Mouse (Mus musculus) limb, embryonic 13.5 days (tissue): ENCODE results near the gene S100z. TPM values are rescaled to one million over a fixed set of nuclear protein-coding genes. Genes with fewer than 3 reads are reported as not detected.

Source experiments
- ATAC-seq: fragments of 200-750 bp; cut with Nextera tagmentation; 2 replicates; pipeline ENCODE4 v1.8.0; 2017; ENCODE audit warnings: low read depth, moderate number of reproducible peaks, moderate TSS enrichment; ENCODE audit not compliant: low FRiP score
- H3K27ac ChIP-seq: fragments of 300-500 bp; sonication (generic); 2 replicates; pipeline ENCODE4 v1.5.1; 2015; ENCODE audit warnings: inconsistent platforms, mild to moderate bottlenecking, moderate library complexity
- H3K27me3 ChIP-seq: fragments of 300-500 bp; sonication (generic); 2 replicates; pipeline ENCODE4 v1.6.1; 2015; ENCODE audit warnings: mild to moderate bottlenecking, inconsistent platforms
- H3K36me3 ChIP-seq: fragments of 300-500 bp; sonication (generic); 2 replicates; pipeline ENCODE4 v1.6.1; 2015; ENCODE audit warnings: inconsistent platforms, mild to moderate bottlenecking, moderate library complexity
- H3K4me1 ChIP-seq: fragments of 300-500 bp; sonication (generic); 2 replicates; pipeline ENCODE4 v1.6.1; 2015; ENCODE audit warnings: inconsistent platforms
- H3K4me2 ChIP-seq: fragments of 300-500 bp; sonication (generic); replicated peaks from 2 replicates; pipeline ENCODE4 v1.6.1; 2015; ENCODE audit warnings: inconsistent platforms, mild to moderate bottlenecking, moderate library complexity
- H3K4me3 ChIP-seq: fragments of 300-500 bp; sonication (generic); 2 replicates; pipeline ENCODE4 v1.5.1; 2015; ENCODE audit warnings: moderate library complexity, mild to moderate bottlenecking, inconsistent platforms
- H3K9ac ChIP-seq: fragments of 300-500 bp; sonication (generic); 2 replicates; pipeline ENCODE4 v1.6.1; 2015; ENCODE audit warnings: mild to moderate bottlenecking, inconsistent platforms
- H3K9me3 ChIP-seq: fragments of 300-500 bp; sonication (generic); 2 replicates; pipeline ENCODE4 v1.6.1; 2016; ENCODE audit warnings: inconsistent platforms
- WGBS: fragments of 180-500 bp; shearing (Covaris S2); methylation state at CpG from one replicate; pipeline ENCODE4 v1.1.7; 2015; 5-methylcytosine and 5-hydroxymethylcytosine counted together
- polyA plus RNA-seq: library from polyadenylated mRNA; unstranded; fragments of >200 nt; fragmentation: Nextera tagmentation; extraction: Ambion mirVana; gene quantifications from 2 replicates; pipeline ENCODE4 v1.2.1, GENCODE M21; 2015

S100z gene
- polyA plus RNA-seq, 1 experiment from 2014 or later = not detected

DNA sequence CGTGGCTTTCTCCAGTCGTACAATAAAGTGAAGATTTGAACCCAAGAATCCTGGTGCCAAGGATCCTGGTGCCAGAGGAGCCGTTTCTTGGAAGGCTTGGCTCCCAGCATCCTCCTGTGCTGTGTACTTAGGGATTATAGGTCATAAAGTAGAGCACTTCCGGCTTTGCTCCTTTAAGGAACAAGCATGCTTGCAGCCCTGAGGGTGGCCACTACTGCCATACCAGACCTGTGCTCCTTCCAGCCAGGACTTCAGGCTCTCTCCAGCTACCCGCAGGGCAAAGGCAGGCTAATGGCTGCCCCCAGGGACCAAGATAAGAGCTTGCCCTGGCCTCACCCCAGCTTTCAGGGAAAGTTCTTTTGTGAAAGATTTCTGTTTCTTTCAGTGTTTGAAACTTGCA is 14.8 kb upstream of the S100z start:
- no peaks in the 10 kb centered on the region for H3K27me3 ChIP-seq
- H3K27ac ChIP-seq = no peak overlapping the region
- H3K9me3 ChIP-seq = no peaks in the 10 kb centered on the region
- ATAC-seq = no peak
- H3K4me2 ChIP-seq = no peak overlapping the region
- H3K36me3 ChIP-seq = no peaks in the 10 kb centered on the region
- 37% methylated on average over 5 of the region's 5 CpGs for WGBS
- peaks cover 30% of the 10 kb centered on the region for H3K4me1 ChIP-seq
- no peak overlapping the region for H3K9ac ChIP-seq
- no peak overlapping the region for H3K4me3 ChIP-seq

DNA sequence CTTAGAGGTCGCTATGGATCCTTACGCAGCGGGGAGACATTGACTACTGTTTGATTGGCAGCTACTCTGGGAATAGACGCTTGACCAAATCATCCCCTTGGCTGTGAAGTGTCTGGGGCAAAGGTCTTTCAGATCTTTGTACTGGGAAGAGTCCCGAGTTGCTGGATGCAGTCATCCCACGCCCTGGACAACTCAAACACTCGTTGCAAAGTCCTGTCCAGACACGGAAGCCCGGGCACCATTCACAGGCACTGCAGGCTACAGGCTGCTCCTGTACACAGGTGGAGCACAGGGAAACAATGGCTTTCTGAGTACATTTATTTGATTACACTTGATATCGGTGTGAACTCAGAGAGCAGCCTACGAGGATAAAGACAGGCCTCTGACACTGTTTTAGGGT is 12.8 kb upstream of the S100z start:
- H3K4me2 ChIP-seq = no peak overlapping the region
- H3K4me3 ChIP-seq = no peak overlapping the region
- no peaks in the 10 kb centered on the region for H3K9me3 ChIP-seq
- peaks cover 12% of the 10 kb centered on the region for H3K4me1 ChIP-seq
- ATAC-seq = no peak
- no peaks in the 10 kb centered on the region for H3K36me3 ChIP-seq
- H3K27me3 ChIP-seq = no peaks in the 10 kb centered on the region
- WGBS = 83% methylated on average over 11 of the region's 11 CpGs
- H3K9ac ChIP-seq = no peak overlapping the region
- no peak overlapping the region for H3K27ac ChIP-seq

DNA sequence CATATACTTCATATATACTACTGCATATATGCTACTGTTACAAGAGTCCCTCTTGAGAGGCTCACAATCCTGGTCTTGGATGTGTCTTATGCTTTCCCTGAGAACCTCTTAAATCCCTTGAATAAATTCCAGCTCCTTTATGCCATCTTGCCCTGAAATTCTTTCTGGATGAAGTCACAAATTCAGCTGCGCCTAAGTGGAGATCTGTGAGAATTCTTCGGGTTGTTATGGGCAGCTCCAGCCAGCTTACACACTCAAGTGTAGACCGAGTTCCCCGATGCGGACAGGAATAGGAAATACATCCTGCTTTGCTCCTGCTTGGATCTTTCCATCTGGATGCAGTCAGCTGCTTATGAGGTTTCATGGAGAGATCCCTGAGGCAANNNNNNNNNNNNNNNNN is 6.1 kb upstream of the S100z start:
- 0 out of 2 replicates have a peak, but pooled peaks cover 6% of the 10 kb centered on the region for H3K27me3 ChIP-seq
- H3K4me1 ChIP-seq = peaks cover 24% of the 10 kb centered on the region
- peak overlapping the region; percentile 69 for H3K27ac ChIP-seq
- no peaks in the 10 kb centered on the region for H3K9me3 ChIP-seq
- H3K36me3 ChIP-seq = no peaks in the 10 kb centered on the region
- peak overlapping the region; percentile 15; the same call in 1 of the 2 replicates for H3K4me2 ChIP-seq
- no peak overlapping the region for H3K4me3 ChIP-seq
- peak; percentile 70 for ATAC-seq
- no peak overlapping the region for H3K9ac ChIP-seq
- 14% methylated on average over 5 of the region's 5 CpGs for WGBS

DNA sequence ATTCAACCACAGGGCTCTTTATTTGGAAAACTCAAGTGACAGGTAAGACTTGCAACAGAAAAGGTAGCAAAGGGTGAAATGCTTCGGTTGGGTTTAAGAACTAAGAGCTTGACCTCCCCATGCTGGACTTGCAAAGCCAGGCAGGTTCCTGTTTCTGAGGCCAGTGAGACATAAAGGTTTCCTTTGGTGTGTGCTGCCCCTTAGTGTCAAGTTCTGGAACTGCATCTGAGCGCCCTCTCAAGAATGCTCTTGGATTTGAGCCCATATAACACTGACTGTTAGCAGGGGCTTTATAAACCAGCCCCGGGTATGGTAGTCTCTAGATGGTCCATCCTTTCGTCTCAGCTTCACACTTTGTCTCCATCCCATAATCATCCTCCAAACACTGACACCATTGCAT is 2.9 kb upstream of the S100z start:
- ATAC-seq = no peak

DNA sequence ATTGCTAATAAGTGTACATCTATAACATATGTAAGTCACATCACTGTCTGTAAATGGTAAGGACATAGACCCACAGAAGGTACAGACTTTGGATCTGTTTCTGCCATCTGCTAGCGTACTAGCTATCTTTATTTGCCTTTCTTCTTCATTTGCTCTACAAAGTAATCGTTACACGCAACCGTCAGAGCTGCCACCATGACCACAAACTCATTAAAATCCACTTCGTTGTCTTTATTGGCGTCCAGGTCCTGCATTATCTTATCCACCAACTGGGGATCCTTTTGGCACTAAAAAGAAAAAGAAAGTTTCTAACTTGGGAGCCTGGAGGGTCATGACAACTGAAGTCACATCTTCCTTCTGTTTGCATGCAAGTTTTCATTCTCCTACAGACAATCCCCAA is 1.3 kb downstream of the S100z start:
- Histone ChIP-seq H3K36me3 (no peaks in the 10 kb centered on the region), H3K4me2 (no peak overlapping the region), H3K9ac (no peak overlapping the region), H3K27ac (no peak overlapping the region), H3K4me1 (no peaks in the 10 kb centered on the region), H3K27me3 (0 out of 2 replicates have a peak, but pooled peaks cover 8% of the 10 kb centered on the region), H3K9me3 (no peaks in the 10 kb centered on the region), H3K4me3 (no peak overlapping the region)
- no peak for ATAC-seq
- 68% methylated on average over 6 of the region's 6 CpGs for WGBS

More for the DNA sequence above, 2.9 kb upstream of the S100z start:
- Histone ChIP-seq H3K4me3 (no peak overlapping the region), H3K9ac (no peak overlapping the region), H3K4me2 (no peak overlapping the region), H3K27ac (no peak overlapping the region), H3K9me3 (no peaks in the 10 kb centered on the region), H3K27me3 (0 out of 2 replicates have a peak, but pooled peaks cover 6% of the 10 kb centered on the region), H3K4me1 (peaks cover 24% of the 10 kb centered on the region), H3K36me3 (no peaks in the 10 kb centered on the region)
- WGBS = 14% methylated on average over 4 of the region's 4 CpGs

DNA sequence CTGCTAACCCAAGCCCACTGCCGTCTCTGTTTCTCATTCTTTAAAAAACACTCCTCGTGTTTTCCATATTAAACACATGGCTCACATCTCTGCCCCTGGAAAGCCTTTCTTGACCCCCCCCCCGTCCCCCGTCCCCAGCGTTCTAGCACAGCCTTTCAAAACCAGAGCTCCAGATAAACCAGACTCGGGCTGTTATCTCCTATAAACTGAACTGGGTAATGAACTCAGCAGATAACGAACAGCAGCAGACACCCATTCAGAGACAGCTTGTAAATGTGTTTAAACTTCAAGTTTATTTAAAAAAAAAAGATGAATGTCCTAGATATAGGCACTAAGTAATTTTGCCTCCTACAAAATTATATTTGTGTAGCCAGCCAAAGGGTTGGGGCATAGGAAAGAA is 3.4 kb downstream of the S100z start:
- Histone ChIP-seq H3K4me1 (no peaks in the 10 kb centered on the region), H3K4me2 (no peak overlapping the region), H3K9me3 (no peaks in the 10 kb centered on the region), H3K27ac (no peak overlapping the region), H3K4me3 (no peak overlapping the region), H3K36me3 (no peaks in the 10 kb centered on the region), H3K27me3 (0 out of 2 replicates have a peak, but pooled peaks cover 5% of the 10 kb centered on the region), H3K9ac (no peak overlapping the region)
- no peak for ATAC-seq
- WGBS = 30% methylated on average over 7 of the region's 7 CpGs

DNA sequence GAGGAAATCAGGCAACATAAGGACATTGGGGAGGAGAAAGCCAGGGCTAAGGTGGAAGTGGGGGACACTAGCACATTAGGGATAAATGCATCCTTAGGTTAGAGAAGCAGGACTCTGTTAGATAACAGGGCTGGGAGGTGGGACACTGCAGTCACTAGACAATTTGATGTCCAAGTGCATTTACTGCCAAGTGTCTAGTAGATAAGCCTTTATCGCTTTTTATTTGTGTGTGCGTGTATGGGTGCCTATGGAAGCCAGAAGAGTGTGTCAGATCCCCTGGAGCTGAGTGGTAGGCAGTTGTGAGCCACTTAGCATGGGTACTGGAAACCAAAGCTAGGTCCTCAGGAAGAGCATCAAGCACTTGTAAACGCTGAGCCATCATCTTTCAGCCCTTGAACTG is 4.2 kb downstream of the S100z start:
- H3K4me1 ChIP-seq = no peaks in the 10 kb centered on the region
- H3K9ac ChIP-seq = no peak overlapping the region
- no peak overlapping the region for H3K27ac ChIP-seq
- no peaks in the 10 kb centered on the region for H3K9me3 ChIP-seq
- 89% methylated on average over 3 of the region's 3 CpGs for WGBS
- H3K27me3 ChIP-seq = 0 out of 2 replicates have a peak, but pooled peaks cover 2% of the 10 kb centered on the region
- H3K36me3 ChIP-seq = no peaks in the 10 kb centered on the region
- H3K4me3 ChIP-seq = no peak overlapping the region
- no peak overlapping the region for H3K4me2 ChIP-seq
- no peak for ATAC-seq

DNA sequence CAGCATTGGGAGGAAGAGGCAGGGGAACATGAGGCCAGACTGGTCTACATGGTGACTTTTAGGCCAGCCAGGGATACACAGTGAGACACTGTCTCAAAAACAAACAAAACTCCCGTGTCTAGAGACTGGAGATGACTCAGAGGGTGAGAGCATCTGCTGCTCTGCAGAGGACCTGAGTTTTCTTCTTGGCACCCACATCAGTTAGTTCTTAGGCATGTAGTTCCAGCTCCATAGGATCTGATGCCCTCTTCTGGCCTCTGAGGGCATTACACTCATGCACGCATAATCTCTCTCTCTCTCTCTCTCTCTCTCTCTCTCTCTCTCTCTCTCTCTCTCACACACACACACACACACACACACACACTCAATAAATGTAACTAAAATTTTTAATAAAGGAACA is 7.6 kb downstream of the S100z start:
- Histone ChIP-seq H3K4me2 (no peak overlapping the region), H3K4me3 (no peak overlapping the region), H3K9me3 (no peaks in the 10 kb centered on the region), H3K9ac (no peak overlapping the region), H3K27ac (no peak overlapping the region), H3K27me3 (no peaks in the 10 kb centered on the region), H3K36me3 (no peaks in the 10 kb centered on the region), H3K4me1 (no peaks in the 10 kb centered on the region)
- WGBS = 71% methylated on average over 2 of the region's 2 CpGs
- ATAC-seq = no peak

DNA sequence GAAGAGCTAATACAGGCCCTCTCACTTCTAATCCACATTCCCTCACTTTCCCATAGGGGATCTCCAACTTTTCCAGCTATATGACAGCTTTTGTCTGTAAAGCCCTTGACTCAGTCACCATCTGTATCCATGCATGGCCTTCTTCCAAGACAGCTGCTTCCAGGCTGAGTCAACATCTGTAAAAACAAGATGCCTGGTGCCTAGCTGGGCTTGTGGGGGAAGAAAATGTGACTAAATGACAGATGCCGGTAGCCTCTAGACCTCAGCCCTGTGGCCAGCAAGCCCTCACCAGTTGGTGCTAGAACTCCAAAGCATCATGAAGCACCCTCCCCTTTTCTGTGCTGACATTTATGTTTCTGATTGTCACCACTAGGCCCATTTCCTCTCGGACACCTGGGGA is 27.0 kb downstream of the S100z start:
- H3K36me3 ChIP-seq = no peaks in the 10 kb centered on the region
- no peak overlapping the region for H3K4me2 ChIP-seq
- H3K9ac ChIP-seq = no peak overlapping the region
- no peak overlapping the region for H3K27ac ChIP-seq
- 75% methylated on average over 2 of the region's 2 CpGs for WGBS
- peaks cover 6% of the 10 kb centered on the region; the same call in 1 of the 2 replicates for H3K27me3 ChIP-seq
- no peak for ATAC-seq
- no peaks in the 10 kb centered on the region for H3K4me1 ChIP-seq
- no peaks in the 10 kb centered on the region for H3K9me3 ChIP-seq
- H3K4me3 ChIP-seq = no peak overlapping the region

DNA sequence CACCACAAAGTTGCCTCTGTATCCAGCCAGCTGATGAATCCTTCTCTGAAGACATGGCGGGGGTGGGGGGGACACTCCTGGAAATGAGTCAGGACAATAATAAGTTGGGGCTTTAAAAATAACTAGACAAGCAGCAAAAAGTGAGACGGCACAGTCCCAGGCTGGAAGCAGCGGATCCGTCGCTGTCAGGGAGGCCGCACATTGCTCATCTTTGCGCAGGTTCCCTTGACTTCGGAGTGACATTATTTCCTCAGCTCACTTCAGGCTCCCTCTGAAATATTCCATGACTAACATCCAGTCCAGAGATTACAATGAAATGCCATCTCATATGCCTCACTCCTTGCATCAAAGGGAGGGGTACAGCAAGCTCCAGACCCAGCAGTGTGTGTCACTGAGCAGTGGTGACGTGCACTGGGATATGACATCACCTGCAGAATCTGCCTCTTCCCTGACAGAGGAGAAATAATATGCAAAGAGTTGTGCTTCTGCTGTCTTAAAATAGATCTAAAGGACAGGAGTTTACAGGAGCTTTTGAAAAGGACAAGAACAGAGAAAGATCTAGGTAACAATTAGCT is 27.8 kb downstream of the S100z start:
- Histone ChIP-seq H3K9ac (no peak overlapping the region), H3K9me3 (no peaks in the 10 kb centered on the region), H3K4me1 (no peaks in the 10 kb centered on the region), H3K4me3 (no peak overlapping the region), H3K27ac (no peak overlapping the region), H3K36me3 (no peaks in the 10 kb centered on the region), H3K27me3 (peaks cover 11% of the 10 kb centered on the region), H3K4me2 (no peak overlapping the region)
- 89% methylated on average over 9 of the region's 9 CpGs for WGBS
- ATAC-seq = no peak

DNA sequence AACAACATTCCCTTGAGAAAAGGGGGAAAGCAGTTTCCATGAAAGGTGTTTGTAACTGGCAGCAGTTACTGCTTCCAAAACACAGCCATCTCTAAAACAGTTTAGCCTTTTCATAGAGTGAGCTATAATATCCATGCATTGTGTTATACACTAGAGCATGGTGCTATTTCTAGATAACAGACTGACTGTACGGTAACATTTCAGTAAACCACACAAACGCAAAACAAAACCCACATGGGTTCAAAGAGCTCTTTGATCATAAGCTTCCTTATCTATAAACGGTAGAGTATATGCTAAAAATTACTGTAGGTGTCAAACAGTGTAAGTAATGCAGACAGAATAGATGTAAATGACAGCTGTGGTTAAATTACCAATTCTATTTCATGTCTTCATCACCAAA is 28.8 kb downstream of the S100z start:
- Histone ChIP-seq H3K4me3 (no peak overlapping the region), H3K9me3 (no peaks in the 10 kb centered on the region), H3K4me2 (no peak overlapping the region), H3K4me1 (no peaks in the 10 kb centered on the region), H3K36me3 (no peaks in the 10 kb centered on the region), H3K27me3 (peaks cover 20% of the 10 kb centered on the region), H3K27ac (no peak overlapping the region), H3K9ac (no peak overlapping the region)
- no peak for ATAC-seq
- 75% methylated on average over 3 of the region's 3 CpGs for WGBS

DNA sequence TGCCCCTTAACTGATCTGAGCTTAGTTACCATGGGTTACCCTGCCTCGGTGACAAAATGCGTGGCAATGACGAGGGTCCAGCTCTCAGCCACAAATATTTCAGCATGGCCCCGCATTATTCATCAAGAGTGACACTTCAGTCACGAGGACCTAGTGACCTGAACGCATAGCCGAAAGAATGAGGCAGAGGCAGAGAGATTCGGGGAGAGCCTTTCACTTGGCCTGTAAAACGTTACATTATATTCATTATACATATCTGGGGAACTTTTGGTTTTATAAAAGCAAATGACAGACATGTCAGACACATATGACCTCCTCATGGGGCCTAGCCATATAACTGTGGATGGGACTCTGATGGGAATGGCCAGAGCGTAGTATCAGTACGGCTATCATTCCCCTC is 33.7 kb downstream of the S100z start, which contains the start of gene Crhbp:
TSS of gene Crhbp (minus strand) at position 101 of the 400 bp plus-strand sequence.
- Histone ChIP-seq H3K9ac (peak within 1 kb of the TSS; percentile 64), H3K27me3 (peaks cover 52% of the 10 kb centered on the region), H3K9me3 (no peaks in the 10 kb centered on the region), H3K4me3 (peak within 1 kb of the TSS; percentile 51), H3K4me2 (peak within 1 kb of the TSS; percentile 92), H3K4me1 (peaks cover 16% of the 10 kb centered on the region), H3K27ac (no peak within 1 kb of the TSS), H3K36me3 (no peaks in the 10 kb centered on the region)
- 58% methylated on average over 11 of the region's 11 CpGs for WGBS
- no peak for ATAC-seq

DNA sequence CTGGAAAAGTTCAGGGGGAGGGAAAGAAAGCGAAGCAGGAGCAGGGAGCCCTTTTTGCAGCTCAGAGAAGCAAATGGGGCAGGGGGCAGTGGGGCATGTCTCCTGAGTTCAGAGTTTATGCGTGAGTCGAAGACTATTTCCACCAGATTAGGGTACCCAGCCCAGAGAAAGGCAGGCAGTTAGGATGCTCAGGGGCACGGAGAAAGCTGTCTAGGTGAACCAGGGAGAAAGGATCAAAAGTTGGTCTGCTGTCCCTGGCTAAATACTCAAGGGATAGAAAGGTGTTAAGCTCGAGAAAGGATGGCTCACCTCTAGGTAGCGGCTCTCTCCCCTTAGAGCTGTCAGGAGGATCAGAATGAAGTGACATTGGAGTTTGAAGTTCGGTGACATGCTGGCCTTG is 34.2 kb downstream of the S100z start:
- Histone ChIP-seq H3K4me1 (peaks cover 16% of the 10 kb centered on the region), H3K9me3 (no peaks in the 10 kb centered on the region), H3K27me3 (peaks cover 52% of the 10 kb centered on the region), H3K27ac (no peak overlapping the region), H3K9ac (peak overlapping the region; percentile 64; the same call in 1 of the 2 replicates), H3K4me2 (peak overlapping the region; percentile 92), H3K36me3 (no peaks in the 10 kb centered on the region), H3K4me3 (peak overlapping the region; percentile 51)
- 8% methylated on average over 7 of the region's 7 CpGs for WGBS
- no peak for ATAC-seq
